Mouse (Mus musculus) kidney, adult 8-10 months (tissue): ENCODE data around the gene Sidt1.
"Not testable (repeated sequence)": the region's sequence is repeated elsewhere in the genome, so short reads cannot be mapped to it uniquely, and the experiment has no call there.

Experiments used
- DNase-seq, 2 experiments: peaks; one replicate each; pipeline ENCODE4 v3.0.0; 2022

Gene Sidt1

GRCm38 (mm10) chr16:44302126-44302892 lies 30.7 kb downstream of the Sidt1 start:
- DNase-seq = no peak

GRCm38 (mm10) chr16:44299438-44300093 lies 33.4 kb downstream of the Sidt1 start:
- DNase-seq = no peak

- no peak for DNase-seq
Measured at GRCm38 (mm10) chr16:44293960-44294359, 39.0 kb downstream of the Sidt1 start.

GRCm38 (mm10) chr16:44292681-44293080 lies 40.3 kb downstream of the Sidt1 start:
- not testable (repeated sequence) for DNase-seq

DNA sequence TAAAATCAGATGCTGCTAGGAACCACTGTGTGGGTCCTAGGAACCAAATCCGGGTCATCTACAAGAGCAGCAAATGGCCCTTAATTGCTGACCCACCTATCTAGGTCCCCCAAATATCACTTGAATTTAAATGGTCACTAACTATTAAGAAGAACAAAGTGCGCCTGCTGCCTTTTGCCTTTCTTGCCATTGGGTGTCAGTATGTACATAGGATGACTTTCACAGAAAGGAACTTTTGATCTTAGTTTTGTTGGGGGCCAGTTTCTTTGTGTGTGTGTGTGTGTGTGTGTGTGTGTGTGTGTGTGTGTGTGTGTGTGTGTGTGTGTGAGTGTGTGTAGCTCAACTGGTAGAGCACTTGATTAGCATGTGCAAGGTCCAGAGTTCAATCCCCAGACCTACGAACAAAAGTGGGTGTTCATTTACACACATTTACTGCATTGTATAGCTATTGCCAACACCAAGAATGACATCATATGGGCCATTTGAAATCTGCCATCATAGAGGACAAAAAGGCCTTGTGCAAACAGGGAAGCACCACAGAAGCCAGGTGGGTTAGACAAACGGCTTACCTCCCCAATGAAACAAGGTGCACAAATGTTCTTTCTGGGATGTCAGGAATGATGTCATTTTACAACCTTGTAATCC lies 43.9 kb downstream of the Sidt1 start:
- DNase-seq = no peak

- no peak for DNase-seq
Measured at GRCm38 (mm10) chr16:44287356-44287950, 45.5 kb downstream of the Sidt1 start.

DNA sequence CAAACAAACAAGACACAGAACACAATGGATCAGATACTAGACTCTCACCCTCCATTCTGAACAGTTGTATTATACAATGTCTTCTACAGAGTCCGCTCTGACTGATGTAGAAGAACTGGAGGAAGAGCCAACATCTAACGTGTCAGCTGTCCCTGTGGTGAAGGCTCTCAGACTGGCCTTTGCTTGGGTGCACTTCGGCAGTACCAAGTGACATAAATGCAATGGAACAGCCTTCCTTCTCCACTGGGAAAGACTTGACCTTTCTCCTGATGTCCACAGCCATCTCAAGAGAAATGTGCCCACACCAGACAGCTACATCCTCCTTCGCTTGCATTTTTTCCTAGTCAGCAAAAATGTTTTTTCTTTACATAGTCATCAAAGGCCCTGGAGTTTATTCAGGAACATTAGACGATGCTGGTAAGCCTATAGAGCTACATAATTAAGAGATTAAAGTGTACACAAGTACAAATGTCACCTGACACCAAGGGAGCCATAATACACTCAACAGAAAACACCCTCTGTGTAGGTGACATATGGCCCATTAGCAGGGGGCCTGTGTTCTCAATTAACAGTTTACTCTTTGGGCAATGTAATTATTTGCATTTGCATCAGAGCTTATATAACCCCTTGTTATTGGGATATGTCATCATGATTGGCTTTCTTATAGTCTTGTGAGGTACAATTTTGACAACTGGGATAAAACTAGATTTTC lies 50.2 kb downstream of the Sidt1 start:
- no peak for DNase-seq

- no peak for DNase-seq
Measured at GRCm38 (mm10) chr16:44282036-44282435, 51.0 kb downstream of the Sidt1 start.

- DNase-seq = no peak
Measured at GRCm38 (mm10) chr16:44280806-44281205, 52.2 kb downstream of the Sidt1 start.

DNA sequence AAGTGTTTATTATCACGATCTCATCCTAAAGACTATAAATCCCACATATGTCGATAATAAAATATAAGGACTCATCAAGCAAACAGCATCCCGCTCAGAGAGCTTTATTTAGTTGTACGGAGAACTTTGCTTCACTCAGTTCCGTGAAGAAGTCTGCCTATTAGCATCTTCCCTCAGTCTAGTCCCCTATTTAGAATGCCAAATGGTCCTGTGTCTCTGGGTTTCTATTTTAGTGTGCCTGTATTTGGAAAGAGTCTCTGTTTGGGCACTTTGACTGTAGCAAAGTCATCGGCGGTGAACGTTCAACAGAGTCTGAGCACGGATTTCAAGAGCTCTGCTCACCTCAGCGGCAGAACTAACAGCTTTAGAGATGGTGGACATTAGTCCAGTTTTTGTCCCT lies 55.8 kb downstream of the Sidt1 start:
- DNase-seq = no peak

- peak; percentile 24 to 25 for DNase-seq
Measured at GRCm38 (mm10) chr16:44271371-44272038, 61.5 kb downstream of the Sidt1 start.

GRCm38 (mm10) chr16:44270606-44271005 lies 62.4 kb downstream of the Sidt1 start:
- peak; percentile 52 to 55 for DNase-seq

- no peak for DNase-seq
Measured at GRCm38 (mm10) chr16:44269578-44269977, 63.4 kb downstream of the Sidt1 start.

DNA sequence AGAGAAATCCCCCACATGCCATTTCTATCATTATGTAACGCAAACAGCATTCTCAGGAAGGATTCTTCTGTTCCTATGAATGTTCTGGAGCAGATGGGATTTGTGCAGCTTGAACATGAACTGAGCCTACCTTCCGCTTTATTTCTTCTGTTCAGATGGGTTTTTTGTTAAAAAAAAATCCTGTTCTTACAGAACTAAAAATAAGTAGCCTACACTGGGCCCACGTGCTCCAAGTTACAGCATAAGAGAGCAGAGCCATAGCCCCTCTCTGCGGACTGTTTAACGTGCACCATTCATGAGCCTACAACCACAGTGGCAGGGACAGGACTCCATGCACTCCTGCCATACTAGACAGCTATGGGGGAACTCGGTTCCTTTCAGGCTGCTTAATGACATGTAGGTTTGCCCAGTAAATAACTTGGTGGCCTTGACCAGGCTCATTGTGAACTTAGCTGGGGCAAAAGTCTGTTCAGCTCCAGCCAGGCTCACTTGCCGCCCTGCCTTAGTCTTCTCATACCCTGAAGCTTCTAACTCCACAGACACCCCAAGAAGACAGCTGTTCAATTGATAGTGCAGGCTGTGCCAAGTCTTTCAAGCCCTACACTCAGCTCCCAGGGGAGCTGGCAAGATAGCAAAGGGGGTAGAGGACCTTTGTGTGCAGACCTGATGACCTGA lies 64.3 kb downstream of the Sidt1 start:
- DNase-seq = no peak

DNA sequence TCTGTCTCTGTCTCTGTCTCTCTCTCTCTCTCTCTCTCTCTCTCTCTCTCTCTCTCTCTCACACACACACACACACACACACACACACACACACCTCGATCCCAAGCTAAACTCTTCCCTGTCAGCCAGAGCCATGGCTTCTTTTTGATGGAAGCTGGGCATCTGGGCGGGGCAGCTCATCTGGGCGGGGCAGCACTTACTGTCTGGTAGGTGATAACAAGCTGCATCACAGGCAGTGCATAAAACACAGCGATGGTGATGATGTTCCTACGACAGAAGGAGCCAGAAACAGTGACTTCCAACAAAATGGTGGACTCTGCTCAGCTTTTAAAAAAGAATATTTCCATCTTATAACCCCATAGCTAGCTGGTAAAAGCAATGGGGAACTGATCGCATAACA lies 67.4 kb downstream of the Sidt1 start:
- DNase-seq = no peak

DNA sequence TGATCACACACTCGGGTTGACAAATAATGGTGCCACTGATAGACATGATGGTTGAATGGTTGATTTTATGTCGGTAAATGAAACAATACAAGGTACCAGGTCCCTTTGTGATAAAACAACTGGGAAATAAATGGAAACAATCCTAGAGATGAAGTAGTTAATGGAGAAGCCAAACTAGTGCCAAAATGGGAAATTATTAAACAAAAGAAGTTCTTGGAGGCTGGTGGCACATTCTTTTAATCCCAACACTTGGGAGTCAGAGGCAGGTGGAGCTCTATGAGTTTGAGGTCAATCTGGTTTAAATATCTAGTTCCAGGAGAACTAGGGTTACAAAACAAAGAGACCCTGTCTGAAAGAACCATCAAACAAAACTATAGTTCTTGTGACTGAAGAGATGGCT lies 68.1 kb downstream of the Sidt1 start:
- peak in 1 of 2 experiments; percentile 19 for DNase-seq

- DNase-seq = peak; percentile 39 to 48
Measured at GRCm38 (mm10) chr16:44257476-44257875, 75.5 kb downstream of the Sidt1 start.

- no peak for DNase-seq
Measured at GRCm38 (mm10) chr16:44254698-44255097, 78.3 kb downstream of the Sidt1 start.

DNA sequence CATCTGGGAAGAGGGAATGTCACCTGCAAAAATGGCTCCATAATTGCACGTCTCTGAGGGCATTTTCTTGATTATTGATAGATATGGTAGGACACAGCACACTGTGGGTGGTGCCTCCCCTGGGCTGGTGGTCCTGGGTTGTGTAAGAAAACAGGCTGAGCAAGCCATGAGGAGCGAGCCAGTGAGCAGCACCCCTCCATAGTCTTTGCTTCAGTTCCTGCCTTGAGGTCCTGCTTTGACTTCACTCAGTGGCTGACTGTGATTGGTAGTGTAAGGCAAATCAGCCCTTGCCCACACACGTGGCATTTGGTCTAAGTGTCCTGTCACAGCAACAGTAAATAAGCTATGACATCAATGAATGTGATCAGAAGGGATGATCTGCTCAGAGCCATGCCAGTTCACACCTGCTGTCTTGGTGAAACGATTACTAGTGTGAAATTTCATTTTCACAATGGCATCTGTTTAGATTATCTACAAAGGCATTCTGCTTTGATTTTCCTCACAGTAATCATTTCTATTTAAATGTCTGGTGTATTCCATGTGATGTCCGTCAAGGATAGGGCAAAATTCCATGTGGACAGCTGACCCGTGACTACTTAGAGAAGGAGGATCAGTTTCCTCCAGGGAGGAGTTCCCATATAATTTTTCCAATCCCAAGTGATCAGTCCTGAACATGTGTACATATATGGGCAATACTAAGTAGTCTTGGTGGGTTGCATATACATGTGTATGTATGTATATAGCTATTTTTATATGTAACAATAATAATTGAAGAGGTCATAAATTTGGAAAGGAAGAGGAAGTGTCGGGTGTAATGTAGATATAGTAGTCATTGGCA lies 79.0 kb downstream of the Sidt1 start:
- DNase-seq = no peak

DNA sequence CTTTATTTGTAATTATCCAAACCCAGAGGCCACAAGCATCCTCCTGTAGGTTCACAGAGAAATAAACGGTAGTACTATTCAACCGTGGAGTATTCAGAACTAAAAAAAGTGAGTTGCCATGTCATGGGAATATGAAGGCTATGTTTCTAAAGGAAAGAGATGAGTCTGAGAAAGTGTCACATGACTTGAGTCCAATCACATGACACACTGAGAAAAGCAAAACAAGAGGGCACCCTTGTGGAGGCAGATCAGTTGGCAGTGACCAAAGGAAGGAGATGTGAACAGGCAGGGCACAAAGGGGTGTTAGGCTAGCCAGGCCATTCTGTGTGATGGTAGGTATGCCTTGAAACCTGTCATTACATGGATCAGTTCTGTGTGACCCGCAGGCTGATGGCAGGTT lies 80.3 kb downstream of the Sidt1 start:
- DNase-seq = no peak

DNA sequence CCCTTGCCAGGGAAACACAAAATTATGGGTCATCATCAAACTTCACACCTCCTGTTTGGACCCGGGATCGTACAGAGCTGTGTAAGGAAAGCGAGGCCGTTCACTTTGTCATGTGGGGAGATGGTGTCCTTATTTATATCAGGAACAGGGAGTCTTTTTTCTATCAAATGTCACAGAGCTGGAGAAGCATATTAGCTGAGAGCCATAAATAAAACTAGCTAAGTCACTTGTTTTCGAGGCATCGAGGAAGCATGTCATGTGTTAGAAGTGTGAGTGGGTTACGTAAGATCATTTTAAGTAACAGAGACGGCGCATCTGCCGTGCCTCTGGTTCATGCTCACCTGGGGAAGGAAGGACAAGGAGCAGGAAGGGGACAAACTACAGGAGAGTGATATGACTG lies 83.0 kb downstream of the Sidt1 start:
- no peak for DNase-seq
